In genomic region chr7:111259630-111260574, GRCm38 (mm10) we compare ENCODE assay signal across 10 mouse cellular contexts.
DNase-seq lines count a peak whose midpoint lies in the region; ATAC-seq lines count a peak whose summit lies in the region.
"Had no signal": no experiment of that assay in that cellular context is flagged by ENCODE, and none has a peak within 500 bp of the region (broad histone marks: within the 10 kb centered on the region; RNA-seq: fewer than 3 reads in every experiment).

No protein-coding gene starts in this region.

- no peak overlapping the region for H3K9ac ChIP-seq in kidney, embryonic 16.5 days (replicated peaks; ENCODE audit: low read length)
- no peak overlapping the region for H3K9ac ChIP-seq in limb, embryonic 15.5 days
- H3K9ac ChIP-seq: forebrain, embryonic 15.5 days; liver, embryonic 14.5 days had no signal

- 45% methylated on average over 11 of the region's 11 CpGs for WGBS in kidney, embryonic 16.5 days
- 53% methylated on average over 11 of the region's 11 CpGs for WGBS in limb, embryonic 15.5 days

- peak; percentile 42; the same call in 1 of the 2 replicates for ATAC-seq in kidney, embryonic 16.5 days (ENCODE audit: low FRiP score, low TSS enrichment)
- ATAC-seq in limb, embryonic 15.5 days (ENCODE audit: insufficient number of reproducible peaks, low FRiP score, low TSS enrichment, low read depth), result no peak
- ATAC-seq: forebrain, embryonic 15.5 days had no signal

- H3K36me3 ChIP-seq in kidney, embryonic 16.5 days (ENCODE audit: insufficient read depth, low read length), result no peaks in the 10 kb centered on the region
- no peaks in the 10 kb centered on the region for H3K36me3 ChIP-seq in limb, embryonic 15.5 days
- H3K36me3 ChIP-seq: forebrain, embryonic 15.5 days had no signal

- DNase-seq in kidney, postnatal 4 days, result no peak
- DNase-seq in 3T3-L1 (ENCODE audit: low read depth, low spot score) (peak; percentile 15), R1 (ENCODE audit: low read depth, low spot score) (peak; percentile 4)
- no peak for DNase-seq in cerebellum, adult 11 months
- DNase-seq in right cerebral cortex, postnatal 36 days (ENCODE audit: low spot score in 2 of 2), result no peak
- no peak for DNase-seq in heart, postnatal 25 days (ENCODE audit: low spot score)

- no peaks in the 10 kb centered on the region for H3K27me3 ChIP-seq in kidney, embryonic 16.5 days (ENCODE audit: insufficient read depth, low read length)
- H3K27me3 ChIP-seq in limb, embryonic 15.5 days, result no peaks in the 10 kb centered on the region
- H3K27me3 ChIP-seq: forebrain, embryonic 15.5 days had no signal

- no peak overlapping the region for H3K4me3 ChIP-seq in kidney, embryonic 16.5 days (ENCODE audit: low read length)
- no peak overlapping the region for H3K4me3 ChIP-seq in limb, embryonic 15.5 days
- H3K4me3 ChIP-seq: forebrain, embryonic 15.5 days had no signal

- H3K4me2 ChIP-seq in kidney, embryonic 16.5 days (replicated peaks; ENCODE audit: low read depth, low read length), result no peak overlapping the region
- no peak overlapping the region for H3K4me2 ChIP-seq in limb, embryonic 15.5 days
- H3K4me2 ChIP-seq: forebrain, embryonic 15.5 days had no signal

- H3K27ac ChIP-seq in kidney, embryonic 16.5 days (ENCODE audit: low read length), result no peak overlapping the region
- H3K27ac ChIP-seq in limb, embryonic 15.5 days, result peak overlapping the region; percentile 77
- H3K27ac ChIP-seq: forebrain, embryonic 15.5 days; liver, embryonic 14.5 days had no signal

- intact Hi-C loops in heart, postnatal 25 days (cut with DNase I), result loop anchor here (5.0 kb wide), 1 partner anchor 152 kb away; no protein-coding TSS in a partner anchor

- peaks cover 10% of the 10 kb centered on the region; the same call in 1 of the 2 replicates for H3K4me1 ChIP-seq in kidney, embryonic 16.5 days (ENCODE audit: insufficient read depth, low read length)
- H3K4me1 ChIP-seq in limb, embryonic 15.5 days, result no peaks in the 10 kb centered on the region
- H3K4me1 ChIP-seq: forebrain, embryonic 15.5 days had no signal

- no peaks in the 10 kb centered on the region for H3K9me3 ChIP-seq in kidney, embryonic 16.5 days (ENCODE audit: low read length)
- no peaks in the 10 kb centered on the region for H3K9me3 ChIP-seq in limb, embryonic 15.5 days
- H3K9me3 ChIP-seq: forebrain, embryonic 15.5 days had no signal

Comparison
In these comparisons a context has a peak if more than half of its experiments do, and no peak if none do; other contexts are left out.
1. DNase-seq: peak in 3T3-L1 (single experiment) and R1 (single experiment); none in kidney, postnatal 4 days (0 of 2), cerebellum, adult 11 months (single experiment), right cerebral cortex, postnatal 36 days (0 of 2) and heart, postnatal 25 days (single experiment).